Mouse (Mus musculus) liver, embryonic 12.5 days (tissue): ENCODE data around the gene Mettl25. TPM values are rescaled to one million over a fixed set of nuclear protein-coding genes. Genes with fewer than 3 reads are reported as not detected.

ENCODE experiments used
- ATAC-seq: fragments of 200-750 bp; cut with Nextera tagmentation; 2 replicates; pipeline ENCODE4 v1.8.0; 2017; ENCODE audit warnings: moderate number of reproducible peaks, mild to moderate bottlenecking, moderate library complexity
- H3K27ac ChIP-seq: fragments of 300-500 bp; sonication (generic); 2 replicates; pipeline ENCODE4 v1.5.1; 2016; ENCODE audit warnings: mild to moderate bottlenecking
- H3K27me3 ChIP-seq: fragments of 300-500 bp; sonication (generic); replicated peaks from 2 replicates; pipeline ENCODE4 v1.6.1; 2016; ENCODE audit warnings: mild to moderate bottlenecking, moderate library complexity
- H3K36me3 ChIP-seq: fragments of 300-500 bp; sonication (generic); 2 replicates; pipeline ENCODE4 v1.6.1; 2016; ENCODE audit warnings: mild to moderate bottlenecking, moderate library complexity
- H3K4me1 ChIP-seq: fragments of 300-500 bp; sonication (generic); 2 replicates; pipeline ENCODE4 v1.6.1; 2016
- H3K4me2 ChIP-seq: fragments of 300-500 bp; sonication (generic); 2 replicates; pipeline ENCODE4 v1.6.1; 2016; ENCODE audit warnings: mild to moderate bottlenecking, moderate library complexity
- H3K4me3 ChIP-seq: fragments of 300-500 bp; sonication (generic); 2 replicates; pipeline ENCODE4 v1.5.1; 2016; ENCODE audit warnings: mild to moderate bottlenecking, moderate library complexity
- H3K9ac ChIP-seq: fragments of 300-500 bp; sonication (generic); 2 replicates; pipeline ENCODE4 v1.6.1; 2016; ENCODE audit warnings: mild to moderate bottlenecking, moderate library complexity
- H3K9me3 ChIP-seq: fragments of 300-500 bp; sonication (generic); replicated peaks from 2 replicates; pipeline ENCODE4 v1.6.1; 2016; ENCODE audit warnings: mild to moderate bottlenecking, moderate library complexity
- WGBS: fragments of 180-500 bp; shearing (Covaris S2); methylation state at CpG from one replicate; pipeline ENCODE4 v1.1.7; 2016; ENCODE audit not compliant: insufficient replicate concordance; 5-methylcytosine and 5-hydroxymethylcytosine counted together
- polyA plus RNA-seq: library from polyadenylated mRNA; unstranded; fragments of >200 nt; fragmentation: Nextera tagmentation; extraction: Ambion mirVana; gene quantifications from 2 replicates; pipeline ENCODE4 v1.2.1, GENCODE M21; 2016

Gene Mettl25
- polyA plus RNA-seq, 1 experiment from 2014 or later = 8.4 TPM

DNA sequence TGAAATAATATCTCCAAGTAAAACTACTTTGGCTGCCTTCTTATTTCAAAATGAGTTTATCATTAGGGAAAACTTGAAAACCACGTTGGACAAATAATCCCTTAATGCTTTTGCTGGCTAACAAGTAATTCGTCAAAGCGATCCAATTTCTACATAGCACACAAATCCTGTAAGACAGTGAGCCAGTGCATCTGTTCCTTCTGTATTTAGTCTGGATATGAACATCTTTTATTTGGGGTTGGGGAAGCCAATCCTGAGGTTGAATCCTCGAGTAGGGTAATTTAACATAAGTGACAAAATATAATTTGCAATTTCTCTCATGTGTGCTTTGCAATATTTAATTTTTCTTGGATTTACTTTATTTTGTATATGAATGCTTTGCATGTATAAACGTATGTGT, 102.2 kb downstream of the Mettl25 start:
- H3K36me3 ChIP-seq = no peaks in the 10 kb centered on the region
- no peaks in the 10 kb centered on the region for H3K9me3 ChIP-seq
- ATAC-seq = no peak
- H3K9ac ChIP-seq = no peak overlapping the region
- no peaks in the 10 kb centered on the region for H3K4me1 ChIP-seq
- no peak overlapping the region for H3K4me2 ChIP-seq
- 56% methylated on average over 5 of the region's 5 CpGs for WGBS
- no peak overlapping the region for H3K4me3 ChIP-seq
- no peaks in the 10 kb centered on the region for H3K27me3 ChIP-seq
- H3K27ac ChIP-seq = no peak overlapping the region

DNA sequence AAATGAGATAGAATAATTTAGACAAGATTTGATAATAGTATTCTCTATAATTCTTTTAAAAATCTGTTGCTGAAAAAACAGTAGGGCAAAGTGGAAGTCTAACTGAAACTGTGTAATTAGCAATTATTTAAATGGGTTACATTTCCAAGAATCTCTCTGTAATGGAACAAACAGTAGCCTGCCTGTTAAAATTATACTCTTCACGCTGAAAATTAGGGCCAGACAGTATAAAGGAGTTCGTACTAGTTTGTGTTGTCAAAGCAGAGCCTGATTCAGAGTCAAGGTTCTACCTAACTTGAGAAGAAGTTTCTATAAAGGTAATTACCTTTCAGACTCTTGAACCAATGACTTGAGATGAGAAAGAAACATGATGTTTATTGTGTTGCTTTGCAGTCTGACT, 113.4 kb downstream of the Mettl25 start:
- WGBS = 70% methylated on average over 2 of the region's 2 CpGs
- Histone ChIP-seq H3K27ac (no peak overlapping the region), H3K36me3 (no peaks in the 10 kb centered on the region), H3K4me2 (no peak overlapping the region), H3K4me1 (no peaks in the 10 kb centered on the region), H3K9me3 (no peaks in the 10 kb centered on the region), H3K4me3 (no peak overlapping the region), H3K9ac (no peak overlapping the region), H3K27me3 (no peaks in the 10 kb centered on the region)
- ATAC-seq = no peak

DNA sequence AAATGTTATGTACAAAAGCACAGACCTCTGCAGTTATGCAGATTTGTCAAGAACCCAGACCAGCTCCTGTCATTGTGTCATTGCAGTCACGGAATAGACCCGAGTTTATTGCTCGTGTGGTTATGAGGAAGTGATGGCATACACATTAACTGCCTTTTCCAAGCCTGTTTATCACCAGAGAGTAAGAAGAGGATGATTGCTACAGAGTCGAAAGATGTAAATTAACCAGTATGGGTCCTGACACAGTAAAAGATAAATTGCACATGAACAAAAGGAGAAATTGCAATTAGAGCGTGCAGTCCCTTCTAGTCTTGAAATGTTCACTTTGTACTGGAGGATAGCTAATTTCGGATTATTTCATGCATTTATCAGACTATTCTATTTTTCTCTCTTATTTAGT, 113.8 kb downstream of the Mettl25 start:
- no peaks in the 10 kb centered on the region for H3K9me3 ChIP-seq
- H3K4me2 ChIP-seq = no peak overlapping the region
- H3K4me3 ChIP-seq = no peak overlapping the region
- no peak overlapping the region for H3K9ac ChIP-seq
- no peaks in the 10 kb centered on the region for H3K4me1 ChIP-seq
- WGBS = 60% methylated on average over 6 of the region's 6 CpGs
- ATAC-seq = no peak
- no peaks in the 10 kb centered on the region for H3K27me3 ChIP-seq
- no peak overlapping the region for H3K27ac ChIP-seq
- H3K36me3 ChIP-seq = no peaks in the 10 kb centered on the region

DNA sequence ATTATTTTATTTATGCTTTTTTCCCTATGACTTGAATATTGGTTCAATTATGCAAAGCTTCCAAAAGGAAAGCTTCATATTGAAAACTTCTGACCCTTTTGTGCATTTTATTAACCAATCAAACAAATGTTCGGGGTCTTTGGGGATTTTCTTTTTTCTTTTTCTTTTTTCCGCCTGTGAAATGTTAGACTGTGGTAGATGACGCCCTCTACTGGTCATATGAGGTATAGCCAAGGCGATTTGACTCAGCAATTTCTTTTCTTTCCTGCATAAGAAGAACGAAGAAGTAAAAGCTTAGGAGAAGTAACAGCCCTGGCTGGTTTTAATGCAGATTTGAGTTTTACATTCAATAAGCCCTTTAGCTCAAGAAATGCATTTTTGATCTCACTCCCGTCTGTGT, 126.3 kb downstream of the Mettl25 start:
- Histone ChIP-seq H3K9me3 (no peaks in the 10 kb centered on the region), H3K9ac (no peak overlapping the region), H3K4me1 (no peaks in the 10 kb centered on the region), H3K27me3 (no peaks in the 10 kb centered on the region), H3K4me3 (no peak overlapping the region), H3K36me3 (no peaks in the 10 kb centered on the region), H3K4me2 (no peak overlapping the region), H3K27ac (no peak overlapping the region)
- ATAC-seq = no peak
- 6% methylated on average over 6 of the region's 6 CpGs for WGBS

DNA sequence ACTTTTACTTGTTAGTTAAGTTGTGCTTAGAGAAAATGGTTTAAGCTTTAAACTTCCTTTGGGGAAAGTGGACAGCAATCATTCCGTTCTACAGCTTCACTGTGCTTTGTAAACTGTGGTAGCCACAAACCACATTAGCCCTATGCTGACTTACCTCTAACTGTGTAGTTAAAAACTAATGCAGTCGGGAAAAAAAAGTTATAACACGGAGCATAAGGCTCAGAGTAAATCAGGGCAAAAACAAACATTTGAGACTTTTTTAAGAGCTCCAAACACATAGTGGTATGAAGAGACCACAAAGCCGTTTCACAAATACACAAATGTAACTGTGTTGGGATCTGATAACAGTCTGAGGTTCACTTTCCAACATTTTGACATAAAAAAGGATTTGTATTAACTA, 126.8 kb downstream of the Mettl25 start:
- H3K4me1 ChIP-seq = no peaks in the 10 kb centered on the region
- H3K4me2 ChIP-seq = no peak overlapping the region
- no peak overlapping the region for H3K27ac ChIP-seq
- no peak for ATAC-seq
- no peaks in the 10 kb centered on the region for H3K9me3 ChIP-seq
- H3K4me3 ChIP-seq = no peak overlapping the region
- 31% methylated on average over 4 of the region's 4 CpGs for WGBS
- no peaks in the 10 kb centered on the region for H3K36me3 ChIP-seq
- no peaks in the 10 kb centered on the region for H3K27me3 ChIP-seq
- no peak overlapping the region for H3K9ac ChIP-seq

DNA sequence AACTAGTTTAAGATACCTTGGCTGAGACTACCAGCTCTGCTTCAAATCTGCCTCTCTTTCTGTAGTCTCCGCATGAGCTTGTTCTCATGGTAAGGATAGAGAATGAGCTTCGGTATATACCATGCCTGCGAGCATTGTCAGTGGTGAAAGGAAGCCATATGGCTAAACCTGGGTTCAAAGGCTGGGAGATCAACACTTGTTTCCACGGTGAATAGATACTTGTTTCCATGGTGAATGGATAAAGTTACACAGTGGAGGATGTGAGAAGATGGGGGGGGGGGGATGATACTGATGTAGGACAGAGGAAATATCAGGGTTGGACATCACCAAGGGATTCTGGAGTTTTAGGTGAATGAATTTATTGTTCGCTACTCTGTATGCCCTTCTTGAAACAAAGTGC, 128.0 kb downstream of the Mettl25 start:
- H3K27ac ChIP-seq = no peak overlapping the region
- H3K4me3 ChIP-seq = no peak overlapping the region
- no peaks in the 10 kb centered on the region for H3K4me1 ChIP-seq
- no peaks in the 10 kb centered on the region for H3K27me3 ChIP-seq
- no peak overlapping the region for H3K4me2 ChIP-seq
- H3K9me3 ChIP-seq = no peaks in the 10 kb centered on the region
- H3K9ac ChIP-seq = no peak overlapping the region
- ATAC-seq = no peak
- H3K36me3 ChIP-seq = no peaks in the 10 kb centered on the region
- 70% methylated on average over 5 of the region's 5 CpGs for WGBS

Other genes starting within 250 kb of the Mettl25 start
- 37.5 TPM in 2 replicates for gene Ccdc59, start 313 bp downstream of the Mettl25 start, polyA plus RNA-seq